Mouse (Mus musculus): ENCODE data around the gene Gba2. TPM values are rescaled to one million over a fixed set of nuclear protein-coding genes. Genes with fewer than 3 reads are reported as not detected.
A peak's percentile ranks its signal among the peaks of the same experiment; 100 is the strongest.
"Not testable (repeated sequence)": the region's sequence is repeated elsewhere in the genome, so short reads cannot be mapped to it uniquely, and the experiment has no call there.

Gene Gba2
- polyA plus RNA-seq, 1 experiment from 2014 or later, result 43.7 TPM

DNA sequence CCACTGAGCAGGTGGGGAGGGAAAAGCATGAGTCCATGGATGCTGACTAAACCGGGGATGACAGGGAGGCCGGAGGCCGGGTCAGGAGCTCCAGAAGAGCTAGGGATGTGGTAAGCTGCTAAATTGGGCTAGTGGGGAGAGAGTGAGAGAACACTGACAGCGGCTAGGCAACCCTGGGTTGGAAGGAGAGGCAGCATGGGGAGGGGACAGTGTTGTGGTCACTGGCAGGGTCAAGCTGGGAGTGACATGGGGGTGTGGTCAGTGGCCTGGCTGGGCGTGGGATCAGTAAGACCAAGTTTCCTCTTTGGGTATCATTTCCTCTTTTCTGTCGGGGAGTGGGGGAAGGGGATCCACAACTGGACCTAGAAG, 18.4 kb downstream of the Gba2 start:
- Histone ChIP-seq H3K4me3 (replicated peaks) (no peak overlapping the region), H3K4me1 (peaks cover 58% of the 10 kb centered on the region), H3K36me3 (replicated peaks) (peaks cover 28% of the 10 kb centered on the region), H3K9ac (peak overlapping the region; percentile 42), H3K9me3 (no peaks in the 10 kb centered on the region), H3K4me2 (peak overlapping the region; percentile 86), H3K27me3 (no peaks in the 10 kb centered on the region), H3K27ac (0 out of 2 replicates have a peak overlapping the region, but pooled peaks have one; percentile 13)
- WGBS, result 63% methylated on average over 5 of the region's 6 CpGs
- no peak for ATAC-seq (ENCODE audit: low FRiP score)

DNA sequence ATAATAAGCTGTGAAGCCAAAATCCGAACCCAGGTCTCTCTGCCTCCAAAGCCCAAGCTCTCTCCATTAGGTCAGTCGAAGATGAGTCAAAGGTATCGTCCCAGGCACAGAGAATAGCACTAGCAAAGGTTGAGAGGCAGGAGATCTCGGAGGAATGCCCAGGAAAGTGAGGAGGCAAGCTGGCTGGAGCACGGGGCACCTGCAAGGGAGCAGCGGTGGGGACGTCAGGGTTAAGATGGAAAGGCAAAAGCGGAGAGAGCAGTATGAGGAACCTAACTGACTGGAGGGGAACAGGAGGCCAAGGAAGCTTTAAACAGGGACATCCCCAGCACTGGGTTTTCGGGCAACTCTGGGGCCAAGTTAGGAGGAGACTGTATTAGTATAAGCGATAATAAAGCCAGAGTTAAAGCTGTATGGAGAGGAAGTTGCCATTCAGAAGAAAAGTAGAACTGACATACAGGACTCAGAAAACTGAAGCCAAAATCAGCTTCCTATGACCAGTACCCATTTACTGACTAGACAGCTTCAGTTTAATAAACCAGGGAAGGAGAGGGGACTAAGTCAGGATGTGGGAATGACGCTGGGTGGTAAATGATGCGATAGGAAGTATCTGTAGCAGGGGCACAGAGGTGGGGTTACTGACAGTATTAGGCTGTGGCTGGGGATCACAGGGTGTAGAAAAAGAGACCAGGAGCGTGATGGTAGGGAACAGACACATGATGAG, 19.0 kb downstream of the Gba2 start:
- H3K27me3 ChIP-seq, result no peaks in the 10 kb centered on the region
- no peak for ATAC-seq (ENCODE audit: low FRiP score)
- H3K4me2 ChIP-seq, result 0 out of 2 replicates have a peak overlapping the region, but pooled peaks have one; percentile 86
- H3K9me3 ChIP-seq, result no peaks in the 10 kb centered on the region
- 0 out of 2 replicates have a peak overlapping the region, but pooled peaks have one; percentile 13 for H3K27ac ChIP-seq
- H3K36me3 ChIP-seq (replicated peaks), result peaks cover 28% of the 10 kb centered on the region
- H3K4me1 ChIP-seq, result peaks cover 58% of the 10 kb centered on the region
- H3K4me3 ChIP-seq (replicated peaks), result no peak overlapping the region
- WGBS, result 85% methylated on average over 13 of the region's 13 CpGs
- H3K9ac ChIP-seq, result peak overlapping the region; percentile 42

DNA sequence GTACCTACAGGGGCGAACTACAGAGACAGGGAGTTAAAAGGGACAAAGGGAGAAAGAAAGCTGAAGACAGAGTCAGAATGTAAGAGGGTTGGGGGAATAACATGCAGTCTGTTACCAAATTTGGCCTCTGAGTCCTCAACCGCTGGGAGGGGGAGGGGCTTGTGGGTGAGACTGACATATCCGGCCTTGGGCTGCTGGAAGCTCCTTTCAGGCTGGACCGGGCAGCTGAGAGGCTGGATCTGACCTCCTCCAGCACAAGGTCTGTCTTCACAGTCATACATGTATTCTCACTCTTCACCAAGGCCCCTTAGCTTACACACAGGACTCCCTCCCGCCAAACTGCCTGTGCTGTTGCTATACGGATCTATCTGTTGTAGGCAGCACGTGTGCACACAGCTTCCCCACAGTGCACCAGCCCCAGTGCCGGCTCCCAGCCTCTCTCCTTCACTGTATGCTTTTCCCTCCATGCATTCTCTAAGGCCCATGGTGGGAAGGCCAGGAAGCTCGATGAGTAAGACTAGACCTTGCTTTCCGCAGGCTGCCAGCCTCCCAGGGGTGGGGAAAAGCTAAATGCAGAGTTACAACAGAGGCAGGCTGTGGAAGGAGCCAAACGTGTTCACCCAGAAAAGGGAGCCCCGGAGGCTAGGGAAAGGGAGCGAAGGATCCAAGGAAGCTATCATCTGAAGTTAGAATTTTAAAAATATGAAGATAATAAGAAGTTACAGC, 19.9 kb downstream of the Gba2 start:
- H3K4me1 ChIP-seq, result peaks cover 53% of the 10 kb centered on the region

DNA sequence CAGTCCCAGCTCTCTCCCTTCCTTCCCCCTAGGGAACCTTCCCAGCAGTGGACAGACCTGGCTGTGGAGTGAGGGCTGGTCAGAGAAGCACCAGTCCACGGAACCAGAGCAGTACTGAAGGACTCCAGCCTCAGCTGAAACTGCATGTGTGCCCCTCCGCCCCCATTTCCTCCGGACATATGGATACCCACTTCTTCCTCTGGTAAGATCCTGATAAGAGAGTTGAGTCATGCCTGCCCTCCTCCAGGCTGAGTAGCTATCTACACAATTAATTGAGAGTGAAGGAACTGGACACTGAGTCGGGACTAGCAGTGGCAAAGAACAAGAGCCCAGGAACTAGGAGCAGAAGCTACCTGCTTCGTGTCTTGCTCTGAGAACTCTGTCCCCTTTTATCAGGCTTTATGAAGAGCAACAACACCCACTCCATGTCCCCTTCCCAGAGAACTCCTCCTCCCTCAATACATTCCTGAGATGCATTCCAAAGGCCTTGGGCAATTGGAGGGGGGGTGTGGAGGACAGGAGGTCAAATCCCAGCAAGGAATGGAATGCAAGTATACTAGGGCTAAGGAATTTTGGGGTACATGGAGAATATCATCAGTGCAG, 20.5 kb downstream of the Gba2 start:
- Histone ChIP-seq H3K4me1 (peaks cover 46% of the 10 kb centered on the region), H3K27ac (peak overlapping the region; percentile 36), H3K27me3 (no peaks in the 10 kb centered on the region), H3K9ac (peak overlapping the region; percentile 33; the same call in 1 of the 2 replicates), H3K9me3 (no peaks in the 10 kb centered on the region), H3K4me3 (replicated peaks) (no peak overlapping the region), H3K4me2 (peak overlapping the region; percentile 22; the same call in 1 of the 2 replicates), H3K36me3 (replicated peaks) (peaks cover 41% of the 10 kb centered on the region)
- 59% methylated on average over 5 of the region's 5 CpGs for WGBS
- ATAC-seq (ENCODE audit: low FRiP score), result no peak

More for the DNA sequence above, 19.9 kb downstream of the Gba2 start:
- WGBS, result 40% methylated on average over 13 of the region's 13 CpGs
- H3K27me3 ChIP-seq, result no peaks in the 10 kb centered on the region
- peak overlapping the region; percentile 38 for H3K9ac ChIP-seq
- no peaks in the 10 kb centered on the region for H3K9me3 ChIP-seq
- H3K4me2 ChIP-seq, result peak overlapping the region; percentile 22
- H3K36me3 ChIP-seq (replicated peaks), result peaks cover 35% of the 10 kb centered on the region
- H3K27ac ChIP-seq, result peak overlapping the region; percentile 56; the same call in 1 of the 2 replicates
- H3K4me3 ChIP-seq (replicated peaks), result 0 out of 2 replicates have a peak overlapping the region, but pooled peaks have one; percentile 4
- ATAC-seq (ENCODE audit: low FRiP score), result no peak

DNA sequence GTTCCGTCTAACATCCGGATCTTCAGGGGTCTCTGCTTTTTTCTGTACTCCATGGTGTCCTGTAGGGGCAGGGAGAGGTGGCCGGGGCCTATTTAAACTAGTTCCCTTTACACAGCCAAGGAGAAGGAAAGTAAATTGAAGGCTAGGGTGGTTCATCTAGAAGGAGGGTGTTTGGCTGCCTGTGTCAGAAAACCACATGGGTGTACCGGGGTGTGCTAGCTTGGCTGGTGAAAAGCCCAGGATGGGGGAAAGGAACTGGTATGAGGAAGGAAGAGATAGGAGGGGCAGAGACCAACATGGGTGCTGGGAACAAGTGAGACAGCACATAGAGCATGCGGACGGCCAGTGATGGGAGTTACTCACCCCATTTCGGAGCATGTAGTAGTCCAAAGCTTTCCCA, 22.7 kb downstream of the Gba2 start:
- no peaks in the 10 kb centered on the region for H3K27me3 ChIP-seq
- no peak overlapping the region for H3K4me3 ChIP-seq (replicated peaks)
- H3K4me1 ChIP-seq, result peaks cover 37% of the 10 kb centered on the region
- H3K9me3 ChIP-seq, result no peaks in the 10 kb centered on the region
- ATAC-seq (ENCODE audit: low FRiP score), result no peak
- WGBS, result 97% methylated on average over 7 of the region's 7 CpGs
- no peak overlapping the region for H3K9ac ChIP-seq
- H3K27ac ChIP-seq, result no peak overlapping the region
- H3K4me2 ChIP-seq, result no peak overlapping the region
- peaks cover 64% of the 10 kb centered on the region for H3K36me3 ChIP-seq (replicated peaks)

DNA sequence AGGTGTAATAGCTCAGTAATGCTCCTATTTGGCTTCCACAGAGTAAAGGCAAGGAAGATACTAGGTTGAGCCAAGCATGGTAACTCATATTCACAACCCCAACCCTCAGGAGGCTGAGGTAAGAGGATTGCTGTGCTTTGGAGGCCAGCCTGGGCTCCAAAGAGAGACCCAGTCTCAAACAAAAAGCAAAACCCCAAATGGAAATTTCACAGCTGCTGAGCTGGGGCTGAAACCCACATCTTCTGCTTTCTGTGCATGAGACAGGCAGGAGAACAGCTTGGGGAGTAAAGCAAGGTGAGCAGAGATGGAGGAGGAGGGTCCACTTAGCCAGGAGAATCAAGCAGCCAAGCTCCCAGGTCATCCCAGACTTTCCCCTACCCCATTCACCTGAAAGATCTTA, 24.8 kb downstream of the Gba2 start:
- Histone ChIP-seq H3K4me2 (no peak overlapping the region), H3K4me3 (replicated peaks) (no peak overlapping the region), H3K9ac (no peak overlapping the region), H3K27ac (no peak overlapping the region), H3K36me3 (replicated peaks) (peaks cover 82% of the 10 kb centered on the region), H3K4me1 (peaks cover 18% of the 10 kb centered on the region), H3K27me3 (no peaks in the 10 kb centered on the region), H3K9me3 (no peaks in the 10 kb centered on the region)
- ATAC-seq (ENCODE audit: low FRiP score), result no peak

DNA sequence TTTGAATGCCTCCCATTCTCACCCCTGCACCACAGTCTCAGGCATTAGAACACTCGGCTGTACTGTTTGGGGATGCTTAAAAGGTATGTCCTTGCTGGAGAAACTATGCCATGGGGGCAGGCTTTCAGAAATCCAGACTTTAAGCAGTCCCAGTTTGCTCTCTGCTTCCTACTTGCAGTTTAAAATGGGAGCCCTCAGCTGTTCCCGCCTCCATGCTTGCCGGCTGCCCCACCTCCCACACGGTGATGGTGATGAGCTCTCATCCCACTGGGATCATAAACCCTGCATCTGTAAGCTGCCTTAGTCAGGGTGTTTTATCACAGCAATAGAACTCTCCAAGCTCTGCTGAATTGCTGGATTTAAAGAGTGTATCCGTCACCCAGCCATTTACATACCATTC, 26.2 kb downstream of the Gba2 start:
- Histone ChIP-seq H3K9me3 (no peaks in the 10 kb centered on the region), H3K27me3 (no peaks in the 10 kb centered on the region), H3K27ac (no peak overlapping the region), H3K4me1 (0 out of 2 replicates have a peak, but pooled peaks cover 4% of the 10 kb centered on the region), H3K36me3 (replicated peaks) (peaks cover 92% of the 10 kb centered on the region), H3K4me3 (replicated peaks) (no peak overlapping the region), H3K9ac (no peak overlapping the region), H3K4me2 (no peak overlapping the region)
- WGBS, result 95% methylated on average over 5 of the region's 5 CpGs
- ATAC-seq (ENCODE audit: low FRiP score), result no peak

DNA sequence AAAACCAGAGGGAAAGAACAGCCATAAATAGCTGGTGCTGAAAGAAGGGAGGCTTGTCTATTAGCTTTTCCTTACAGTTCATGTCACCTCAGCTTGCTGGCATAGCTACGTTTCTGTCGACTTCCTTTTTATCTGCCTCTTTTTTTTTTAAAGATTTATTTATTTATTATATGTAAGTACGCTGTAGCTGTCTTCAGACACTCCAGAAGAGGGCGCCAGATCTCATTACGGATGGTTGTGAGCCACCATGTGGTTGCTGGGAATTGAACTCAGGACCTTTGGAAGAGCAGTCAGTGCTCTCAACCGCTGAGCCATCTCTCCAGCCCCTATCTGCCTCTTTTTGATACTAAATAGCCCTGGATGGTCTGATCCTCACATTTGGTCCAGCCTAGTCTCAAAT, 26.8 kb downstream of the Gba2 start:
- peaks cover 98% of the 10 kb centered on the region for H3K36me3 ChIP-seq (replicated peaks)
- H3K27ac ChIP-seq, result not testable (repeated sequence)

DNA sequence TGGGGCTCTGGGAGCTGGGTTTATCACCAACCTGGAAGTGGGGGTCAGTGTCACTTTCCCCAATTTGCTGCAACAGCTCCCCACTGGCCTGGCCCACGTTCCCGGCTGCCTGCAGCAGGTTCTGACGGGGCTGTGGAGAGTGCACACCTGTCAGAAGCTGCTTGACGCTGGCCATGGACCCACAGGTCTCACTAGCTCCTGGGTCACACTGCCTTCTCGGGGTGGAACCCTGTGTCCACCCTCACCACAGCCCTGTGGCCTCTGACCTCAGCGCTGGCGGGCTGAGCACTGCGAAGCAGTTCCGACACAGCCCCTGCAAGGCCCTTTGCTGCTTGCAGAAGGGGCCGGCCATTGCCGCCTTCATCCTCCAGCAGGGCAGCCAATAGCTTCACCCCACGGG, 29.6 kb downstream of the Gba2 start:
- no peak overlapping the region for H3K9ac ChIP-seq
- no peaks in the 10 kb centered on the region for H3K27me3 ChIP-seq
- no peaks in the 10 kb centered on the region for H3K9me3 ChIP-seq
- 95% methylated on average over 12 of the region's 12 CpGs for WGBS
- peaks cover 100% of the 10 kb centered on the region for H3K36me3 ChIP-seq (replicated peaks)
- ATAC-seq (ENCODE audit: low FRiP score), result no peak
- no peak overlapping the region for H3K4me3 ChIP-seq (replicated peaks)
- H3K27ac ChIP-seq, result no peak overlapping the region
- no peaks in the 10 kb centered on the region for H3K4me1 ChIP-seq
- no peak overlapping the region for H3K4me2 ChIP-seq

More for the DNA sequence above, 26.8 kb downstream of the Gba2 start:
- not testable (repeated sequence) for ATAC-seq (ENCODE audit: low FRiP score); H3K4me3 ChIP-seq (replicated peaks); H3K4me2 ChIP-seq; H3K9ac ChIP-seq; H3K27me3 ChIP-seq; H3K9me3 ChIP-seq; H3K4me1 ChIP-seq
- WGBS, result 89% methylated on average over 6 of the region's 6 CpGs

DNA sequence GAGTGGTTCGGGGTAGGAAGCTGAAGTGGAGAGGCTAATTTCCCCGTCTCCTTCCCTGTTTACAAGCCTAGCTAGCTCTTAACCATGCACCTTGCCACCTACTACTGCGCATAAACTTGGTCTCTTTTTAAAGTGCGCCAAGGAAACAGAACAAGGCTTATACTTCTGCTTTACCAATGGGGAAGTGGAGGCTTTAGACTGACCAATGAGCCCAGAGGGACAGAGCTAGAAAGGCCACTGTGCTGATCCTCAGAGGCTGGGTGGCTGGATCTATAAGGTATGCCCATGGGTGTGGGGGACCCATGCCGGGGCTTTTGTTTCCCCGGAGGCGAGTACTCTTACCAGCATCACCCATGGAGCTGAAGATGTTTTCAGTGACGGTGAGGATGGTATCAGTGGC, 31.5 kb downstream of the Gba2 start:
- Histone ChIP-seq H3K27me3 (no peaks in the 10 kb centered on the region), H3K4me2 (no peak overlapping the region), H3K9me3 (no peaks in the 10 kb centered on the region), H3K4me1 (no peaks in the 10 kb centered on the region), H3K27ac (no peak overlapping the region), H3K9ac (no peak overlapping the region), H3K36me3 (replicated peaks) (peaks cover 100% of the 10 kb centered on the region), H3K4me3 (replicated peaks) (no peak overlapping the region)
- 92% methylated on average over 8 of the region's 8 CpGs for WGBS
- ATAC-seq (ENCODE audit: low FRiP score), result no peak

DNA sequence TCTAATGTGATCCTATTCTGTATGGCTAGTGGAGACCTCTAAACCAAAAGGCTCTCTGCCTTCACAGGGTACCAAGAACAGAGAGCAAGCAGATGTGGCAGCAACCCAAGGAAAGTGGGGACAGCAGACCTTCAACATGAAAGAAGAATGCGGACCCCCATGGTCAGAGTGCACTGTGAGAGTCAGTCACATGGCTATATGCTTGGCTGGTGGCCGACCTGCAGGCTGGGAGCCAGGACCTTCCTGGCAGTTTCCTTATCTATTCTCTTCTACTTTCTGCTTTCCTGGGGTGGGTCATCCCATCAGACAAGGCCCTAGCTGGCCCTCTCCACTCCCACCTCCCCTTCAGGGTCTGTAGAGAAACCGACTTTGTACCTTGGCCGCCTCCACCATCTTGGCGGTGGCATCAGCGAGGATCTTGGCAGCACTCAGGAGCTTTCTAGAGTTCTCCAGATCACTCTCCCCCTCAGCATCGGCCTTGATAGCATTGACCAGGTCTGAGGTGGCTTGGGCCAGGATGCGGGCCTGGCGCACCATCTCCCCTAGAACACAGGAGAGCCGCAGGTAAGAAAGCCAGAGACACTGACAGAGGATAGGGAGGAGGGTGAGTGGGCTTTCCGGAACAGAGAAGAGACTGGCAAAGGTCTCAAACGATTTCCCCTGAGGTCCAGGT, 32.2 kb downstream of the Gba2 start:
- H3K27me3 ChIP-seq, result no peaks in the 10 kb centered on the region
- WGBS, result 94% methylated on average over 12 of the region's 12 CpGs
- H3K9ac ChIP-seq, result no peak overlapping the region
- ATAC-seq (ENCODE audit: low FRiP score), result no peak
- H3K4me3 ChIP-seq (replicated peaks), result no peak overlapping the region
- H3K27ac ChIP-seq, result no peak overlapping the region
- no peaks in the 10 kb centered on the region for H3K4me1 ChIP-seq
- no peak overlapping the region for H3K4me2 ChIP-seq
- no peaks in the 10 kb centered on the region for H3K9me3 ChIP-seq
- peaks cover 100% of the 10 kb centered on the region for H3K36me3 ChIP-seq (replicated peaks)

DNA sequence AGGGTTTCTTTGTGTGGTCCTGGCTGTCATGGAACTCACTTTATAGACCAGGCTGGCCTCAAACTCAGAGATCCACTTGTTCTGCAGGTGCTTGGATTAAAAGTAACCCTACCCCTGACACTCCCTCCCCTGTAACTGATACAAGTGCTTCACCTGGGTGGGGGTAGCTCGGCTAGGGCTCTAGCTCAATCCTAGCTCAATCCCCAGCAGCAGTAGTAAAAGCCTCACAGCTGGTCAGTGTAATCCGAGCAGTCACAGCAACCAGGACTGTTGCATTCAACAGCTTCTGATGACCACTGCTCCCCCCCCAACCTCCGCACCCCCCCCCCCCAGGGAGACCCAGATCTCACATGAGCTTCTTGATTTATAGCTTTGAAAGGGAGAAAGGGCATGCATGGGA, 36.6 kb downstream of the Gba2 start:
- Histone ChIP-seq H3K4me3 (replicated peaks) (no peak overlapping the region), H3K27me3 (no peaks in the 10 kb centered on the region), H3K4me1 (no peaks in the 10 kb centered on the region), H3K36me3 (replicated peaks) (peaks cover 96% of the 10 kb centered on the region), H3K4me2 (no peak overlapping the region), H3K27ac (no peak overlapping the region), H3K9ac (no peak overlapping the region), H3K9me3 (no peaks in the 10 kb centered on the region)
- ATAC-seq (ENCODE audit: low FRiP score), result no peak
- 72% methylated on average over 3 of the region's 3 CpGs for WGBS

Measured in forebrain, embryonic 12.5 days (tissue).